Mouse (Mus musculus): Measurements from ENCODE around the gene Zkscan17. TPM values are rescaled to one million over a fixed set of nuclear protein-coding genes. Genes with fewer than 3 reads are reported as not detected.
"Not testable (repeated sequence)": the region's sequence is repeated elsewhere in the genome, so short reads cannot be mapped to it uniquely, and the experiment has no call there.

The Zkscan17 gene
- 21.1 and 27.2 TPM in 2 replicates for total RNA-seq (2014; rRNA removed)
- 14.3 and 15.1 TPM in 2 replicates for polyA plus RNA-seq (2015; fragmentation: Nextera tagmentation; extraction: Ambion mirVana)

DNA sequence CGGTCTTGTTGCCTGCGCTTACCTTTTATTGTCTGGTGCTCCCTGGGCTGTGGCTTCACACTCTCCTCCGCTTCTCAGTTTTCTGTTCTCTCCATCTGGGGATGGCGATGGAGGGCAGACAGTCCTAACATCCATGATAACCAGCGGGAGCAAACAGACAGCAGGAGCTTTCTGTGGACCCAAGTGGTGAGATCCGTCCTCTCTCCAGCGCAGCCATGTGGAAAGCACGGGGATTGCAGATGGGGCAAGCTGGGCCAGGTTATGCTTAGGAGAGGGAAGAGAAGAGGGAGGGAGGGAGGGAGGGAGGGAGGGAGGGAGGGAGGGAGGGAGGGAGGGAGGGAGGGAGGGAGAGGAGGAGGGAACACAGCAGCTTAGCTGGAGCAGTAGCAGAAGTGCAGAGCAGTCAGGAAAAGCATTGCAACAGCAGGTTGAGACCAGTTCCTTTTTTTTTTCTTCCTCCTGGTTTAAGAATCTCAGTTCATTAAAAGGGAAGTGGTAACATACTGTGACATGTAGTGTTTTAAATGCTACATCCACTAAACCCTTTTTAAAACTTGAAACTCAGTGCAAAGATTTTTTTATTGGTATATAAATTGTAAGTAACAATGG, at the start of gene Zkscan17:
Gene Zkscan17 (minus strand): TSS at position 280 of the 609 bp plus-strand sequence.
- Histone ChIP-seq H3K36me3 (ENCODE audit: insufficient read depth, low read length) (no peaks in the 10 kb centered on the region), H3K4me2 (ENCODE audit: low read depth, low read length) (no peak within 1 kb of the TSS), H3K27ac (no peak within 1 kb of the TSS), H3K9ac (replicated peaks; ENCODE audit: low read length) (no peak within 1 kb of the TSS), H3K27me3 (ENCODE audit: insufficient read depth, low read length) (no peaks in the 10 kb centered on the region), H3K9me3 (ENCODE audit: low read length) (no peaks in the 10 kb centered on the region), H3K4me3 (ENCODE audit: low read length) (no peak within 1 kb of the TSS), H3K4me1 (ENCODE audit: insufficient read depth, low read length) (no peaks in the 10 kb centered on the region)
- DNase-seq (ENCODE audit: low spot score) (peak; percentile 49), ATAC-seq (no peak)
- 57% methylated on average over 8 of the region's 8 CpGs for WGBS
- peak; percentile 51 for TF ChIP-seq CTCF (IDR thresholded peaks at IDR 0.05; ENCODE audit: low read depth)

DNA sequence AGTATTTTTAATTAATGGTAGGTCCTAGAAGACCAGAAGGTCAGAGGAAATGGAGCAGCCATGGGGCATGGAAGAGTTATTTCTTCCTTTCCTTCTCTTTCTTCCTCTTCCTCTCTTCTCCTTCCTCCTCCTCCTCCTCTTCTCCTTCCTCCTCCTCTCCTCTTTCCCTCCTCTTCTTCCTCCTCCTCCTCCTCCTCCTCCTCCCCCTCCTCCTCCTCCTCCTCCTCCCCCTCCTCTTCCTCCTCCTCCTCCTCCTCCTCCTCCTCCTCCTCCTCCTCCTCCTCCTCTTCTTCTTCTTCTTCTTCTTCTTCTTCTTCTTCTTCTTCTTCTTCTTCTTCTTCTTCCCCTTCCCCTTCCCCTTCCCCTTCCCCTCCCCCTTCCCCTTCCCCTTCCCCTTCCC, 49.6 kb upstream of the Zkscan17 start, which contains the start of gene Olfr222:
Gene Olfr222 (minus strand): TSS at position 101 of the 400 bp plus-strand sequence.
- H3K27me3 ChIP-seq (ENCODE audit: insufficient read depth, low read length); H3K4me3 ChIP-seq (ENCODE audit: low read length); H3K36me3 ChIP-seq (ENCODE audit: insufficient read depth, low read length); H3K4me2 ChIP-seq (ENCODE audit: low read depth, low read length); H3K9ac ChIP-seq (replicated peaks; ENCODE audit: low read length); H3K4me1 ChIP-seq (ENCODE audit: insufficient read depth, low read length); H3K27ac ChIP-seq; ATAC-seq; H3K9me3 ChIP-seq (ENCODE audit: low read length); DNase-seq (ENCODE audit: low spot score): not testable (repeated sequence)

GRCm38 (mm10) chr11:59575726-59576125, 49.2 kb upstream of the Zkscan17 start:
- DNase-seq (ENCODE audit: low spot score) (no peak), ATAC-seq (no peak)
- Histone ChIP-seq H3K9ac (replicated peaks; ENCODE audit: low read length) (no peak overlapping the region), H3K27ac (no peak overlapping the region), H3K4me1 (ENCODE audit: insufficient read depth, low read length) (no peaks in the 10 kb centered on the region), H3K27me3 (ENCODE audit: insufficient read depth, low read length) (0 out of 2 replicates have a peak, but pooled peaks cover 4% of the 10 kb centered on the region), H3K36me3 (ENCODE audit: insufficient read depth, low read length) (no peaks in the 10 kb centered on the region), H3K4me2 (ENCODE audit: low read depth, low read length) (no peak overlapping the region), H3K4me3 (ENCODE audit: low read length) (no peak overlapping the region), H3K9me3 (ENCODE audit: low read length) (no peaks in the 10 kb centered on the region)
- no peak for TF ChIP-seq CTCF (IDR thresholded peaks at IDR 0.05; ENCODE audit: low read depth)
- 63% methylated on average over 9 of the region's 9 CpGs for WGBS

DNA sequence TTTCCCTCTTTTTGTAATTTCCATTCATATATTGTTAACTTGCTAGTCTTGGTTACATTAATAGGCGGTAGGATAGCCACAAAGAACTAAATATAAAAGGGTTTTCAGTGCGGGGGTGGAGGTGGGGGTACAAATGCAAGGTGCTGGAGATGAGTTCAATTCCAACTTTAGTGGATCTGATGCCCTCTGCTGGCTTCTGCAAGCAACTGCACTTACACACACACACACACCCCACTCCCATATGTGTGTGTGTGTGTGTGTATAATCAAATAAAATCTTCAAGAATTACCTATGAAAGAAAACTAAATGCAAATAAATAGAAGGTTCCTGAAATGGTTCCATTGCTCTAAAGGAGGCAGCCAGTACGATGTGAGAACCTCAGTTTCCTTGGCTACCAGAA, 42.8 kb upstream of the Zkscan17 start:
- peak; percentile 65 for TF ChIP-seq CTCF (IDR thresholded peaks at IDR 0.05; ENCODE audit: low read depth)
- Histone ChIP-seq H3K9me3 (ENCODE audit: low read length) (no peaks in the 10 kb centered on the region), H3K36me3 (ENCODE audit: insufficient read depth, low read length) (no peaks in the 10 kb centered on the region), H3K4me1 (ENCODE audit: insufficient read depth, low read length) (no peaks in the 10 kb centered on the region), H3K4me2 (ENCODE audit: low read depth, low read length) (no peak overlapping the region), H3K4me3 (ENCODE audit: low read length) (no peak overlapping the region), H3K27ac (no peak overlapping the region), H3K27me3 (ENCODE audit: insufficient read depth, low read length) (0 out of 2 replicates have a peak, but pooled peaks cover 4% of the 10 kb centered on the region), H3K9ac (replicated peaks; ENCODE audit: low read length) (no peak overlapping the region)
- no peak for ATAC-seq
- 69% methylated on average over 3 of the region's 3 CpGs for WGBS
- peak; percentile 50 for DNase-seq (ENCODE audit: low spot score)

DNA sequence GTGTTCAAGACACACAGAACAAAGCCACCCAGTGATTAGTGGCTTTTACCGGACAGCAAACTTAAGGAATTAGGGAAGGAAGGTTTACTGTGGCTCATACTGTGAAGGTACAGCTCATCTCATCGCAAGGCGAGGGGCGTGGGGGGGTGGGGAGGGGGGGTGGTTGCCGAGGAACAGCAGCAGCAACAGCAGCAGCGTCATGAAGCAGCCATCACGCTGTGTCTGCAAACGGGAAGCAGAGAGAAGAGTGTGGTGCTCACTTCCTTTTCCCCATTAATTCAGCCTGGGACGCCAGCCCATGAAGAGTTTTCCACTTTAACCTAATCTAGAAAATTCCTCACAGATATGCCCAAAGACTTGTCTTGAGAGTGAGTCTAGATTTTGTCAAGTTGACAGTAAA, 36.3 kb upstream of the Zkscan17 start:
- Histone ChIP-seq H3K9me3 (ENCODE audit: low read length) (no peaks in the 10 kb centered on the region), H3K27ac (no peak overlapping the region), H3K4me3 (ENCODE audit: low read length) (no peak overlapping the region), H3K4me1 (ENCODE audit: insufficient read depth, low read length) (no peaks in the 10 kb centered on the region), H3K4me2 (ENCODE audit: low read depth, low read length) (no peak overlapping the region), H3K9ac (replicated peaks; ENCODE audit: low read length) (no peak overlapping the region), H3K36me3 (ENCODE audit: insufficient read depth, low read length) (no peaks in the 10 kb centered on the region), H3K27me3 (ENCODE audit: insufficient read depth, low read length) (no peaks in the 10 kb centered on the region)
- ATAC-seq (no peak), DNase-seq (ENCODE audit: low spot score) (no peak)
- 64% methylated on average over 9 of the region's 9 CpGs for WGBS
- TF ChIP-seq CTCF (IDR thresholded peaks at IDR 0.05; ENCODE audit: low read depth), result no peak

DNA sequence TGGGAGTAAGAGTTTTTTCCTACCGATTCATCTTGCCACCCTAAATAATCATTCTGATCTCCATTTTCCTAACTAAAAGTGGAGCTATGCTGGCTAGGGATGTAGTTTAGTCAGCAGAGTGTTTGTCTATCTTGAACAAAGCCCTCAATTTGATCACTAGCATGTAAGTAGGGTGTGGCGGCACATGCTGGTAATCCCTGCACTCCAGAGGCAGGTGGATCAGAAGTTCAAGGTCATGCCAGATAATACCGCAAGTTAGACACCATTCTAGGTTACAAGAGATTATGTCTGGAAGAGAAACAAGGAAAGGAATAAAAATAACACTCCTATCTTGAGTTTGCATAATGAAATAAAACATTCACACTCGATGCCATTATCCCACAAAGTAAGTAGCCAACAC, 35.8 kb upstream of the Zkscan17 start:
- ATAC-seq, result no peak
- 95% methylated on average over 4 of the region's 4 CpGs for WGBS
- H3K36me3 ChIP-seq (ENCODE audit: insufficient read depth, low read length), result no peaks in the 10 kb centered on the region

GRCm38 (mm10) chr11:59560906-59561305, 34.4 kb upstream of the Zkscan17 start:
- 75% methylated on average over 3 of the region's 3 CpGs for WGBS
- H3K9ac ChIP-seq (replicated peaks; ENCODE audit: low read length), result no peak overlapping the region
- no peaks in the 10 kb centered on the region for H3K9me3 ChIP-seq (ENCODE audit: low read length)
- H3K4me2 ChIP-seq (ENCODE audit: low read depth, low read length), result no peak overlapping the region
- H3K4me3 ChIP-seq (ENCODE audit: low read length), result no peak overlapping the region
- DNase-seq (ENCODE audit: low spot score), result no peak
- no peak overlapping the region for H3K27ac ChIP-seq
- H3K36me3 ChIP-seq (ENCODE audit: insufficient read depth, low read length), result no peaks in the 10 kb centered on the region
- H3K27me3 ChIP-seq (ENCODE audit: insufficient read depth, low read length), result no peaks in the 10 kb centered on the region
- H3K4me1 ChIP-seq (ENCODE audit: insufficient read depth, low read length), result no peaks in the 10 kb centered on the region
- no peak for TF ChIP-seq CTCF (IDR thresholded peaks at IDR 0.05; ENCODE audit: low read depth)
- ATAC-seq, result no peak

More for the DNA sequence above, 35.8 kb upstream of the Zkscan17 start:
- no peaks in the 10 kb centered on the region for H3K9me3 ChIP-seq (ENCODE audit: low read length)
- DNase-seq (ENCODE audit: low spot score), result no peak
- H3K4me2 ChIP-seq (ENCODE audit: low read depth, low read length), result no peak overlapping the region
- no peak overlapping the region for H3K4me3 ChIP-seq (ENCODE audit: low read length)
- TF ChIP-seq CTCF (IDR thresholded peaks at IDR 0.05; ENCODE audit: low read depth), result no peak
- no peak overlapping the region for H3K27ac ChIP-seq
- H3K27me3 ChIP-seq (ENCODE audit: insufficient read depth, low read length), result no peaks in the 10 kb centered on the region
- no peaks in the 10 kb centered on the region for H3K4me1 ChIP-seq (ENCODE audit: insufficient read depth, low read length)
- H3K9ac ChIP-seq (replicated peaks; ENCODE audit: low read length), result no peak overlapping the region

Data from hindbrain, postnatal 0 days (tissue).